Mouse (Mus musculus): ENCODE measurements at regions not wholly inside any gene's neighbourhood (a gene's known extent, or its start where the extent isn't known, plus 50 kb on each side); places are given as distances from the start of the nearest gene placed in this dataset.

DNA sequence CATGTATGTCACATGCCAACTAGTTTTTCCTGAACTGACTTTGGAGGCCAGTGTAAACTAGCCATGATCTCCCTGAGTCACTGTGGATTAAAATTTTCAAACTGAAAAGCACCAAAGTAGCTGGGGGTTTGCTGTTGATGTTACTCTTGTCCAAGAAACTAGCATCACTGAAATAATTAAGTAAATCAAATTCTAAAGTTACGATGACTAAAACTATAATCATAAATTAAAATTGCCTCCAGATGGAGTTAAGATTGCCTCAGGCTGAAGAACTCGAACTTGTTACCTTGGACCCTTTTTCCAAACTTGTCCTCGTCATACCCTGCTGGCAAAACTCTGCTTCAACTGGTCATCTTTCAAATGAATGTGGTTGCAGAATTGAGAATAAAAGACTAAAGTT, 93.7 kb upstream of the Ptgfr start:
- TF ChIP-seq CTCF (IDR thresholded peaks at IDR 0.05; ENCODE audit: low read depth) (no peak), EP300 (IDR thresholded peaks at IDR 0.05; ENCODE audit: low read depth) (no peak)

Measured in liver, embryonic 14.5 days (tissue).